In genomic region chr8:77549881-77550580, GRCm38 (mm10) we compare ENCODE assay signal across 8 mouse cellular contexts. TPM values are rescaled to one million over a fixed set of nuclear protein-coding genes. Genes with fewer than 3 reads are reported as not detected.
DNase-seq lines count a peak whose midpoint lies in the region; ATAC-seq and TF ChIP-seq lines count a peak whose summit lies in the region.

No protein-coding gene starts in this region.

- no peak for ATAC-seq in embryonic facial prominence, embryonic 14.5 days (ENCODE audit: low read depth)
- ATAC-seq in hindbrain, embryonic 11.5 days (ENCODE audit: low FRiP score) = peak; percentile 13; the same call in 1 of the 2 replicates
- no peak for ATAC-seq in limb, embryonic 12.5 days (ENCODE audit: insufficient number of reproducible peaks, insufficient read depth, low FRiP score, low TSS enrichment, low read depth)
- ATAC-seq in midbrain, embryonic 13.5 days = no peak

- WGBS in embryonic facial prominence, embryonic 14.5 days = 19% methylated on average over 7 of the region's 7 CpGs
- 28% methylated on average over 7 of the region's 7 CpGs for WGBS in hindbrain, embryonic 11.5 days
- WGBS in limb, embryonic 12.5 days = 36% methylated on average over 7 of the region's 7 CpGs
- 24% methylated on average over 7 of the region's 7 CpGs for WGBS in midbrain, embryonic 13.5 days

- peak overlapping the region; percentile 70 for H3K4me2 ChIP-seq in embryonic facial prominence, embryonic 14.5 days (ENCODE audit: low read depth, low read length)
- H3K4me2 ChIP-seq in hindbrain, embryonic 11.5 days (replicated peaks; ENCODE audit: low read depth, low read length) = peak overlapping the region; percentile 59
- H3K4me2 ChIP-seq in limb, embryonic 12.5 days = peak overlapping the region; percentile 76
- peak overlapping the region; percentile 78 for H3K4me2 ChIP-seq in midbrain, embryonic 13.5 days (replicated peaks)

- DNase-seq in left cerebral cortex, adult 2 months (ENCODE audit: extremely low spot score in 1 of 2, low spot score in 2 of 2) = no peak
- no peak for DNase-seq in left cerebral cortex, postnatal 36 days (ENCODE audit: low spot score in 2 of 2)
- peak; percentile 35 for DNase-seq in adrenal gland, postnatal 10 days
- DNase-seq in embryonic facial prominence, embryonic 14.5 days (ENCODE audit: low spot score) = peak; percentile 70
- DNase-seq in hindbrain, embryonic 11.5 days (ENCODE audit: low spot score) = peak; percentile 36
- DNase-seq in gastrocnemius, adult 8-10 months (ENCODE audit: low spot score in 2 of 2) = no peak

- H3K4me1 ChIP-seq in embryonic facial prominence, embryonic 14.5 days (ENCODE audit: control insufficient read depth, insufficient read depth, low read length) = no peaks in the 10 kb centered on the region
- no peaks in the 10 kb centered on the region for H3K4me1 ChIP-seq in hindbrain, embryonic 11.5 days (replicated peaks; ENCODE audit: control insufficient read depth, insufficient read depth, low read length)
- no peaks in the 10 kb centered on the region; the same call in none of the 2 replicates for H3K4me1 ChIP-seq in limb, embryonic 12.5 days (replicated peaks)
- peaks cover 31% of the 10 kb centered on the region for H3K4me1 ChIP-seq in midbrain, embryonic 13.5 days (replicated peaks)

- H3K4me3 ChIP-seq in left cerebral cortex, adult 2 months = peak overlapping the region; percentile 93
- peak overlapping the region; percentile 88 for H3K4me3 ChIP-seq in embryonic facial prominence, embryonic 14.5 days (ENCODE audit: low read depth, low read length)
- H3K4me3 ChIP-seq in hindbrain, embryonic 11.5 days (ENCODE audit: low read depth, low read length) = peak overlapping the region; percentile 83
- peak overlapping the region; percentile 82 for H3K4me3 ChIP-seq in limb, embryonic 12.5 days (replicated peaks)
- peak overlapping the region; percentile 71 for H3K4me3 ChIP-seq in midbrain, embryonic 13.5 days (replicated peaks)

- no peak overlapping the region; the same call in 1 of the 2 replicates for H3K27ac ChIP-seq in left cerebral cortex, adult 2 months
- no peak overlapping the region for H3K27ac ChIP-seq in embryonic facial prominence, embryonic 14.5 days (replicated peaks; ENCODE audit: low read depth, low read length)
- H3K27ac ChIP-seq in hindbrain, embryonic 11.5 days (ENCODE audit: low read depth, low read length) = no peak overlapping the region
- H3K27ac ChIP-seq in limb, embryonic 12.5 days = no peak overlapping the region
- no peak overlapping the region for H3K27ac ChIP-seq in midbrain, embryonic 13.5 days

- peak overlapping the region; percentile 94 for H3K9ac ChIP-seq in embryonic facial prominence, embryonic 14.5 days (ENCODE audit: low read depth, low read length)
- H3K9ac ChIP-seq in hindbrain, embryonic 11.5 days (ENCODE audit: low read depth, low read length) = peak overlapping the region; percentile 88
- H3K9ac ChIP-seq in limb, embryonic 12.5 days (replicated peaks) = peak overlapping the region; percentile 90; the same call in 1 of the 2 replicates
- peak overlapping the region; percentile 91 for H3K9ac ChIP-seq in midbrain, embryonic 13.5 days (replicated peaks)

- H3K36me3 ChIP-seq in embryonic facial prominence, embryonic 14.5 days (ENCODE audit: control insufficient read depth, insufficient read depth, low read length) = peaks cover 33% of the 10 kb centered on the region
- H3K36me3 ChIP-seq in hindbrain, embryonic 11.5 days (ENCODE audit: control insufficient read depth, insufficient read depth, low read length) = no peaks in the 10 kb centered on the region
- peaks cover 37% of the 10 kb centered on the region for H3K36me3 ChIP-seq in limb, embryonic 12.5 days
- H3K36me3 ChIP-seq in midbrain, embryonic 13.5 days = peaks cover 34% of the 10 kb centered on the region

- peak; percentile 62 for TF ChIP-seq CTCF in left cerebral cortex, adult 2 months (IDR thresholded peaks at IDR 0.05)

- intact Hi-C loops in left cerebral cortex, adult 2 months (cut with DNase I) = no loop called here
- intact Hi-C loops in left cerebral cortex, postnatal 36 days (cut with DNase I) = no loop called here

- H3K27me3 ChIP-seq in embryonic facial prominence, embryonic 14.5 days (replicated peaks; ENCODE audit: control insufficient read depth, insufficient read depth, low read length) = no peaks in the 10 kb centered on the region
- H3K27me3 ChIP-seq in hindbrain, embryonic 11.5 days (ENCODE audit: control insufficient read depth, insufficient read depth, low read length) = no peaks in the 10 kb centered on the region
- H3K27me3 ChIP-seq in limb, embryonic 12.5 days = no peaks in the 10 kb centered on the region
- no peaks in the 10 kb centered on the region for H3K27me3 ChIP-seq in midbrain, embryonic 13.5 days

- 0 out of 2 replicates have a peak, but pooled peaks cover 4% of the 10 kb centered on the region for H3K9me3 ChIP-seq in embryonic facial prominence, embryonic 14.5 days (ENCODE audit: control insufficient read depth, low read length)
- no peaks in the 10 kb centered on the region for H3K9me3 ChIP-seq in hindbrain, embryonic 11.5 days (ENCODE audit: control insufficient read depth, low read length)
- H3K9me3 ChIP-seq in limb, embryonic 12.5 days = no peaks in the 10 kb centered on the region
- H3K9me3 ChIP-seq in midbrain, embryonic 13.5 days = no peaks in the 10 kb centered on the region

RNA-seq across cellular contexts. Expression of gene Prmt9, which starts 0.8 kb away (rescaled TPM):
- total RNA-seq in left cerebral cortex, adult 2 months (2021) = 10 to 100 TPM; 17.5 to 20.7 TPM
- total RNA-seq in left cerebral cortex, postnatal 36 days (2021) = 10 to 100 TPM; 19.1 to 22.3 TPM
- 10 to 100 TPM; 16.0 to 18.7 TPM for total RNA-seq in adrenal gland, postnatal 10 days (2021)
- 16.7 and 19.8 TPM in 2 replicates for polyA plus RNA-seq in embryonic facial prominence, embryonic 14.5 days (2014; fragmentation: Nextera tagmentation; extraction: Ambion mirVana)
- polyA plus RNA-seq in hindbrain, embryonic 11.5 days (2014; fragmentation: Nextera tagmentation; extraction: Ambion mirVana) = 22.7 and 24.3 TPM in 2 replicates
- polyA plus RNA-seq in limb, embryonic 12.5 days (2016; fragmentation: Nextera tagmentation; extraction: Ambion mirVana) = 24.2 and 24.8 TPM in 2 replicates
- polyA plus RNA-seq in midbrain, embryonic 13.5 days (2015; fragmentation: Nextera tagmentation; extraction: Ambion mirVana) = 23.2 and 25.7 TPM in 2 replicates
- total RNA-seq in gastrocnemius, adult 8-10 months (2022) = 1 to 10 TPM; 7.1 to 8.7 (median 8.1) TPM

RNA-seq across cellular contexts. Expression of gene Arhgap10, which starts 32.3 kb away (rescaled TPM):
- total RNA-seq in left cerebral cortex, adult 2 months (2021) = 10 to 100 TPM; 39.2 to 40.1 TPM
- total RNA-seq in left cerebral cortex, postnatal 36 days (2021) = 10 to 100 TPM; 34.5 to 36.9 TPM
- 10 to 100 TPM; 20.9 to 29.4 TPM for total RNA-seq in adrenal gland, postnatal 10 days (2021)
- 25.9 and 29.2 TPM in 2 replicates for polyA plus RNA-seq in embryonic facial prominence, embryonic 14.5 days (2014; fragmentation: Nextera tagmentation; extraction: Ambion mirVana)
- polyA plus RNA-seq in hindbrain, embryonic 11.5 days (2014; fragmentation: Nextera tagmentation; extraction: Ambion mirVana) = 13.6 and 15.4 TPM in 2 replicates
- polyA plus RNA-seq in limb, embryonic 12.5 days (2016; fragmentation: Nextera tagmentation; extraction: Ambion mirVana) = 36.8 and 39.2 TPM in 2 replicates
- polyA plus RNA-seq in midbrain, embryonic 13.5 days (2015; fragmentation: Nextera tagmentation; extraction: Ambion mirVana) = 3.6 and 4.7 TPM in 2 replicates
- total RNA-seq in gastrocnemius, adult 8-10 months (2022) = 10 to 100 TPM; 38.4 to 43.4 (median 41.2) TPM

Comparison
In these comparisons a context has a peak if more than half of its experiments do, and no peak if none do; other contexts are left out.
1. DNase-seq: peak in adrenal gland, postnatal 10 days (single experiment), embryonic facial prominence, embryonic 14.5 days (single experiment) and hindbrain, embryonic 11.5 days (single experiment); none in left cerebral cortex, adult 2 months (0 of 2), left cerebral cortex, postnatal 36 days (0 of 2) and gastrocnemius, adult 8-10 months (0 of 2).
2. Peak in every context shown above with its lines, with median percentiles within 50 percentile points of each other: H3K4me3 ChIP-seq, H3K4me2 ChIP-seq and H3K9ac ChIP-seq.